Mouse (Mus musculus): ENCODE measurements around the gene Lrrc45.

- TF ChIP-seq MYC (IDR thresholded peaks at IDR 0.05; ENCODE audit: low read depth, low read length) (no peak), CTCF (conservative IDR thresholded peaks at IDR 0.05 in 1 of 2, IDR thresholded peaks at IDR 0.05 in 1 of 2; ENCODE audit: low read depth in 2 of 2, low read length in 2 of 2) (no peak), POLR2AphosphoS2 (IDR thresholded peaks at IDR 0.05; ENCODE audit: low read depth, low read length) (no peak), JUND (conservative IDR thresholded peaks at IDR 0.05; ENCODE audit: low read depth, low read length) (no peak)
Observed at GRCm38 (mm10) chr11:120697741-120698140, 16.0 kb upstream of the Lrrc45 start.
